Mouse (Mus musculus) embryo, embryonic 10 days (tissue): ENCODE measurements around the gene Pcsk6.
"Not testable (repeated sequence)": the region's sequence is repeated elsewhere in the genome, so short reads cannot be mapped to it uniquely, and the experiment has no call there.

Experiments used
- DNase-seq: peaks from one replicate; pipeline ENCODE4 v3.0.0-alpha.2; 2015; ENCODE audit warnings: low spot score

Gene Pcsk6

GRCm38 (mm10) chr7:65861591-65862472 lies at the start of gene Pcsk6:
Gene Pcsk6 (plus strand): TSS chr7:65861734.
- peak; percentile 74 for DNase-seq

- DNase-seq: no peak
Measured at GRCm38 (mm10) chr7:65813611-65814212, 47.8 kb upstream of the Pcsk6 start.

GRCm38 (mm10) chr7:65817564-65817963 lies 44.0 kb upstream of the Pcsk6 start:
- no peak for DNase-seq

- DNase-seq: no peak
Measured at GRCm38 (mm10) chr7:65820391-65820790, 41.1 kb upstream of the Pcsk6 start.

GRCm38 (mm10) chr7:65821901-65822300 lies 39.6 kb upstream of the Pcsk6 start:
- not testable (repeated sequence) for DNase-seq

- DNase-seq: no peak
Measured at GRCm38 (mm10) chr7:65822506-65823119, 38.9 kb upstream of the Pcsk6 start.

- DNase-seq: no peak
Measured at GRCm38 (mm10) chr7:65839756-65840155, 21.8 kb upstream of the Pcsk6 start.

GRCm38 (mm10) chr7:65843210-65843609 lies 18.3 kb upstream of the Pcsk6 start:
- no peak for DNase-seq

GRCm38 (mm10) chr7:65860981-65861380 lies 553 bp upstream of the Pcsk6 start:
- no peak for DNase-seq

- no peak for DNase-seq
Measured at GRCm38 (mm10) chr7:65862473-65863176, 1.1 kb downstream of the Pcsk6 start.

GRCm38 (mm10) chr7:65869173-65869572 lies 7.6 kb downstream of the Pcsk6 start:
- DNase-seq: no peak

GRCm38 (mm10) chr7:65869794-65870193 lies 8.3 kb downstream of the Pcsk6 start:
- no peak for DNase-seq

GRCm38 (mm10) chr7:65870227-65870626 lies 8.7 kb downstream of the Pcsk6 start:
- DNase-seq: no peak

- peak; percentile 43 for DNase-seq
Measured at GRCm38 (mm10) chr7:65870928-65871580, 9.5 kb downstream of the Pcsk6 start.

GRCm38 (mm10) chr7:65871851-65872250 lies 10.3 kb downstream of the Pcsk6 start:
- no peak for DNase-seq

- DNase-seq: no peak
Measured at GRCm38 (mm10) chr7:65873176-65873845, 11.8 kb downstream of the Pcsk6 start.

- no peak for DNase-seq
Measured at GRCm38 (mm10) chr7:65873902-65874301, 12.4 kb downstream of the Pcsk6 start.

- DNase-seq: no peak
Measured at GRCm38 (mm10) chr7:65876596-65876995, 15.1 kb downstream of the Pcsk6 start.

- no peak for DNase-seq
Measured at GRCm38 (mm10) chr7:65878234-65878633, 16.7 kb downstream of the Pcsk6 start.

- DNase-seq: no peak
Measured at GRCm38 (mm10) chr7:65879330-65879729, 17.8 kb downstream of the Pcsk6 start.

GRCm38 (mm10) chr7:65880666-65881289 lies 19.2 kb downstream of the Pcsk6 start:
- no peak for DNase-seq
